Mouse (Mus musculus): Measurements from ENCODE around the gene Hist4h4. TPM values are rescaled to one million over a fixed set of nuclear protein-coding genes. Genes with fewer than 3 reads are reported as not detected.

The Hist4h4 gene
- polyA plus RNA-seq, 1 experiment from 2014 or later = 2.8 TPM

GRCm38 (mm10) chr6:136792884-136793758, 11.1 kb downstream of the Hist4h4 start:
- WGBS = 33% methylated on average over 16 of the region's 16 CpGs
- Histone ChIP-seq H3K9ac (replicated peaks; ENCODE audit: low read depth, low read length) (no peak overlapping the region), H3K27me3 (ENCODE audit: control insufficient read depth, insufficient read depth, low read length) (no peaks in the 10 kb centered on the region), H3K4me2 (replicated peaks; ENCODE audit: low read depth, low read length) (peak overlapping the region; percentile 68), H3K27ac (ENCODE audit: low read length) (no peak overlapping the region), H3K36me3 (ENCODE audit: control insufficient read depth, insufficient read depth, low read length) (no peaks in the 10 kb centered on the region), H3K4me3 (ENCODE audit: low read depth, low read length) (peak overlapping the region; percentile 32), H3K9me3 (ENCODE audit: control insufficient read depth, low read depth, low read length) (no peaks in the 10 kb centered on the region), H3K4me1 (ENCODE audit: control insufficient read depth, insufficient read depth, low read length) (0 out of 2 replicates have a peak, but pooled peaks cover 2% of the 10 kb centered on the region)
- ATAC-seq (ENCODE audit: insufficient number of reproducible peaks, insufficient read depth, low FRiP score, low read depth) = no peak

GRCm38 (mm10) chr6:136789391-136789971, 14.7 kb downstream of the Hist4h4 start:
- Histone ChIP-seq H3K27me3 (ENCODE audit: control insufficient read depth, insufficient read depth, low read length) (no peaks in the 10 kb centered on the region), H3K9me3 (ENCODE audit: control insufficient read depth, low read depth, low read length) (no peaks in the 10 kb centered on the region), H3K27ac (ENCODE audit: low read length) (peak overlapping the region; percentile 81), H3K9ac (replicated peaks; ENCODE audit: low read depth, low read length) (no peak overlapping the region), H3K4me1 (ENCODE audit: control insufficient read depth, insufficient read depth, low read length) (0 out of 2 replicates have a peak, but pooled peaks cover 2% of the 10 kb centered on the region), H3K36me3 (ENCODE audit: control insufficient read depth, insufficient read depth, low read length) (no peaks in the 10 kb centered on the region), H3K4me3 (ENCODE audit: low read depth, low read length) (no peak overlapping the region), H3K4me2 (replicated peaks; ENCODE audit: low read depth, low read length) (no peak overlapping the region)
- ATAC-seq (ENCODE audit: insufficient number of reproducible peaks, insufficient read depth, low FRiP score, low read depth) = peak; percentile 73; the same call in 1 of the 2 replicates
- 48% methylated on average over 5 of the region's 5 CpGs for WGBS

GRCm38 (mm10) chr6:136782761-136783160, 21.5 kb downstream of the Hist4h4 start:
- Histone ChIP-seq H3K9me3 (ENCODE audit: control insufficient read depth, low read depth, low read length) (no peaks in the 10 kb centered on the region), H3K4me3 (ENCODE audit: low read depth, low read length) (no peak overlapping the region), H3K4me2 (replicated peaks; ENCODE audit: low read depth, low read length) (no peak overlapping the region), H3K4me1 (ENCODE audit: control insufficient read depth, insufficient read depth, low read length) (no peaks in the 10 kb centered on the region), H3K9ac (replicated peaks; ENCODE audit: low read depth, low read length) (no peak overlapping the region), H3K27me3 (ENCODE audit: control insufficient read depth, insufficient read depth, low read length) (no peaks in the 10 kb centered on the region), H3K36me3 (ENCODE audit: control insufficient read depth, insufficient read depth, low read length) (no peaks in the 10 kb centered on the region), H3K27ac (ENCODE audit: low read length) (no peak overlapping the region)
- 78% methylated on average over 9 of the region's 9 CpGs for WGBS
- ATAC-seq (ENCODE audit: insufficient number of reproducible peaks, insufficient read depth, low FRiP score, low read depth) = no peak

GRCm38 (mm10) chr6:136782146-136782545, 22.1 kb downstream of the Hist4h4 start:
- H3K9ac ChIP-seq (replicated peaks; ENCODE audit: low read depth, low read length) = no peak overlapping the region
- no peaks in the 10 kb centered on the region for H3K4me1 ChIP-seq (ENCODE audit: control insufficient read depth, insufficient read depth, low read length)
- H3K4me2 ChIP-seq (replicated peaks; ENCODE audit: low read depth, low read length) = no peak overlapping the region
- 79% methylated on average over 12 of the region's 12 CpGs for WGBS
- H3K9me3 ChIP-seq (ENCODE audit: control insufficient read depth, low read depth, low read length) = no peaks in the 10 kb centered on the region
- H3K36me3 ChIP-seq (ENCODE audit: control insufficient read depth, insufficient read depth, low read length) = no peaks in the 10 kb centered on the region
- no peaks in the 10 kb centered on the region for H3K27me3 ChIP-seq (ENCODE audit: control insufficient read depth, insufficient read depth, low read length)
- no peak for ATAC-seq (ENCODE audit: insufficient number of reproducible peaks, insufficient read depth, low FRiP score, low read depth)
- H3K4me3 ChIP-seq (ENCODE audit: low read depth, low read length) = no peak overlapping the region
- H3K27ac ChIP-seq (ENCODE audit: low read length) = no peak overlapping the region

- 73% methylated on average over 20 of the region's 20 CpGs for WGBS
- no peak for ATAC-seq (ENCODE audit: insufficient number of reproducible peaks, insufficient read depth, low FRiP score, low read depth)
- Histone ChIP-seq H3K4me2 (replicated peaks; ENCODE audit: low read depth, low read length) (no peak within 1 kb of the TSS), H3K27ac (ENCODE audit: low read length) (no peak within 1 kb of the TSS), H3K4me1 (ENCODE audit: control insufficient read depth, insufficient read depth, low read length) (no peaks in the 10 kb centered on the region), H3K4me3 (ENCODE audit: low read depth, low read length) (no peak within 1 kb of the TSS), H3K9ac (replicated peaks; ENCODE audit: low read depth, low read length) (no peak within 1 kb of the TSS), H3K9me3 (ENCODE audit: control insufficient read depth, low read depth, low read length) (no peaks in the 10 kb centered on the region), H3K27me3 (ENCODE audit: control insufficient read depth, insufficient read depth, low read length) (no peaks in the 10 kb centered on the region), H3K36me3 (ENCODE audit: control insufficient read depth, insufficient read depth, low read length) (no peaks in the 10 kb centered on the region)
Measured at GRCm38 (mm10) chr6:136781377-136781986, 22.7 kb downstream of the Hist4h4 start, which contains the start of gene Gucy2c. Gene Gucy2c (minus strand): TSS chr6:136781765.

GRCm38 (mm10) chr6:136776392-136776791, 27.8 kb downstream of the Hist4h4 start:
- no peaks in the 10 kb centered on the region for H3K9me3 ChIP-seq (ENCODE audit: control insufficient read depth, low read depth, low read length)
- WGBS = 86% methylated on average over 1 of the region's 1 CpGs
- H3K27me3 ChIP-seq (ENCODE audit: control insufficient read depth, insufficient read depth, low read length) = no peaks in the 10 kb centered on the region
- H3K9ac ChIP-seq (replicated peaks; ENCODE audit: low read depth, low read length) = no peak overlapping the region
- H3K4me2 ChIP-seq (replicated peaks; ENCODE audit: low read depth, low read length) = no peak overlapping the region
- H3K27ac ChIP-seq (ENCODE audit: low read length) = no peak overlapping the region
- H3K4me3 ChIP-seq (ENCODE audit: low read depth, low read length) = no peak overlapping the region
- H3K36me3 ChIP-seq (ENCODE audit: control insufficient read depth, insufficient read depth, low read length) = no peaks in the 10 kb centered on the region
- ATAC-seq (ENCODE audit: insufficient number of reproducible peaks, insufficient read depth, low FRiP score, low read depth) = no peak
- H3K4me1 ChIP-seq (ENCODE audit: control insufficient read depth, insufficient read depth, low read length) = no peaks in the 10 kb centered on the region

- Histone ChIP-seq H3K36me3 (ENCODE audit: control insufficient read depth, insufficient read depth, low read length) (no peaks in the 10 kb centered on the region), H3K9me3 (ENCODE audit: control insufficient read depth, low read depth, low read length) (no peaks in the 10 kb centered on the region), H3K4me2 (replicated peaks; ENCODE audit: low read depth, low read length) (no peak overlapping the region), H3K9ac (replicated peaks; ENCODE audit: low read depth, low read length) (no peak overlapping the region), H3K4me1 (ENCODE audit: control insufficient read depth, insufficient read depth, low read length) (no peaks in the 10 kb centered on the region), H3K27ac (ENCODE audit: low read length) (no peak overlapping the region), H3K27me3 (ENCODE audit: control insufficient read depth, insufficient read depth, low read length) (no peaks in the 10 kb centered on the region), H3K4me3 (ENCODE audit: low read depth, low read length) (no peak overlapping the region)
- 78% methylated on average over 7 of the region's 7 CpGs for WGBS
- ATAC-seq (ENCODE audit: insufficient number of reproducible peaks, insufficient read depth, low FRiP score, low read depth) = no peak
Measured at GRCm38 (mm10) chr6:136769859-136770258, 34.4 kb downstream of the Hist4h4 start.

- Histone ChIP-seq H3K27ac (ENCODE audit: low read length) (no peak overlapping the region), H3K9ac (replicated peaks; ENCODE audit: low read depth, low read length) (no peak overlapping the region), H3K27me3 (ENCODE audit: control insufficient read depth, insufficient read depth, low read length) (no peaks in the 10 kb centered on the region), H3K4me2 (replicated peaks; ENCODE audit: low read depth, low read length) (no peak overlapping the region), H3K4me1 (ENCODE audit: control insufficient read depth, insufficient read depth, low read length) (no peaks in the 10 kb centered on the region), H3K36me3 (ENCODE audit: control insufficient read depth, insufficient read depth, low read length) (no peaks in the 10 kb centered on the region), H3K9me3 (ENCODE audit: control insufficient read depth, low read depth, low read length) (no peaks in the 10 kb centered on the region), H3K4me3 (ENCODE audit: low read depth, low read length) (no peak overlapping the region)
- ATAC-seq (ENCODE audit: insufficient number of reproducible peaks, insufficient read depth, low FRiP score, low read depth) = no peak
- 88% methylated on average over 8 of the region's 8 CpGs for WGBS
Measured at GRCm38 (mm10) chr6:136769143-136769542, 35.1 kb downstream of the Hist4h4 start.
